Mouse (Mus musculus): ENCODE measurements around the gene Gm37240.

GRCm38 (mm10) chr3:84852877-84853276 lies 1034.4 kb downstream of the Gm37240 start:
- TF ChIP-seq CTCF (IDR thresholded peaks at IDR 0.05; ENCODE audit: insufficient read depth, low read depth, low read length) (no peak), POLR2A (IDR thresholded peaks at IDR 0.05; ENCODE audit: insufficient read depth, low read depth, low read length) (no peak)

Data from olfactory bulb, adult 2 months (tissue).